Mouse (Mus musculus) retina, embryonic 14.5 days (tissue): Measurements from ENCODE around the gene Fbxo2.
"Not testable (repeated sequence)": the region's sequence is repeated elsewhere in the genome, so short reads cannot be mapped to it uniquely, and the experiment has no call there.

Experiments used
- DNase-seq: peaks from one replicate; pipeline ENCODE4 v3.0.0-alpha.2; 2015; ENCODE audit warnings: low spot score

The Fbxo2 gene

GRCm38 (mm10) chr4:148174495-148174862, 14.1 kb downstream of the Fbxo2 start:
- no peak for DNase-seq

- DNase-seq: not testable (repeated sequence)
Measured at GRCm38 (mm10) chr4:148176603-148177002, 16.2 kb downstream of the Fbxo2 start.

- DNase-seq: no peak
Measured at GRCm38 (mm10) chr4:148177716-148178115, 17.3 kb downstream of the Fbxo2 start.

GRCm38 (mm10) chr4:148181483-148181882, 21.1 kb downstream of the Fbxo2 start:
- DNase-seq: no peak

GRCm38 (mm10) chr4:148182363-148182762, 21.9 kb downstream of the Fbxo2 start:
- peak; percentile 75 for DNase-seq

GRCm38 (mm10) chr4:148184564-148184963, 24.1 kb downstream of the Fbxo2 start:
- DNase-seq: no peak

- no peak for DNase-seq
Measured at GRCm38 (mm10) chr4:148185819-148186218, 25.4 kb downstream of the Fbxo2 start.

- not testable (repeated sequence) for DNase-seq
Measured at GRCm38 (mm10) chr4:148188767-148189166, 28.3 kb downstream of the Fbxo2 start.

- no peak for DNase-seq
Measured at GRCm38 (mm10) chr4:148192707-148193245, 32.4 kb downstream of the Fbxo2 start.

GRCm38 (mm10) chr4:148194400-148194799, 34.0 kb downstream of the Fbxo2 start:
- DNase-seq: no peak

- no peak for DNase-seq
Measured at GRCm38 (mm10) chr4:148198721-148199120, 38.3 kb downstream of the Fbxo2 start.

GRCm38 (mm10) chr4:148203557-148203956, 43.1 kb downstream of the Fbxo2 start:
- no peak for DNase-seq

GRCm38 (mm10) chr4:148204061-148204872, 43.8 kb downstream of the Fbxo2 start:
- no peak for DNase-seq

- DNase-seq: no peak
Measured at GRCm38 (mm10) chr4:148204873-148205232, 44.4 kb downstream of the Fbxo2 start.

GRCm38 (mm10) chr4:148214460-148215136, 54.2 kb downstream of the Fbxo2 start:
- DNase-seq: peak; percentile 35

GRCm38 (mm10) chr4:148215264-148215900, 55.0 kb downstream of the Fbxo2 start:
- peak; percentile 65 for DNase-seq
